Mouse (Mus musculus): ENCODE measurements around the gene Vgf.

- TF ChIP-seq CTCF (IDR thresholded peaks at IDR 0.05; ENCODE audit: control insufficient read depth, insufficient read depth, insufficient replicate concordance, low read depth, low read length), result no peak
- TF ChIP-seq POLR2A (IDR thresholded peaks at IDR 0.05; ENCODE audit: control insufficient read depth, low read depth, low read length), result no peak
Measured at GRCm38 (mm10) chr5:137030416-137030810, 4.2 kb downstream of the Vgf start.

Data from testis, adult 2 months (tissue).